ENCODE assay signal across 7 mouse cellular contexts in the genomic region with DNA sequence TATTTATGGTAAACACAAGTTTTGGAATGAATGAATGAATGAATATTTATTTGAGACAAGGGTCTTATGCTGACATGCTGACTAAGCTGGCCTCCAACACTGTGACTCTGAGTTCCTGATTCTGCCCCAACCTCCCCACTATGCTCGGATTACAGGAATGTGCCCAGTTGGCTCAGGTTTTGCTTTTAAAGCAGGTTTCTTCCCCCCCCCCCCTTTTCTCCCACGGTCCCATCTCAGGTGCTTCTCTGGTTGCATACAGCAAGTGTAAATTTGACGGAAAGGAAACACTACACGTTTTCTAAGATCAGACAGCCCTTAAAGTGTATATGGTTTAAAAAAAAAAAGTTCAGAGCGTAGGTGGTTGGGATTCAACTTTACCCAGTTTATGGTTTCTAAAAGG. TPM values are rescaled to one million over a fixed set of nuclear protein-coding genes. Genes with fewer than 3 reads are reported as not detected.
DNase-seq lines count a peak whose midpoint lies in the region; ATAC-seq and TF ChIP-seq lines count a peak whose summit lies in the region.

A gene (plus strand): TSS at position 301 of the 400 bp plus-strand sequence.

- peak within 1 kb of the TSS; percentile 1 for H3K4me3 ChIP-seq in lung, adult 2 months (replicated peaks; ENCODE audit: extremely low read depth, low read depth, low read length)
- H3K4me3 ChIP-seq in forebrain, embryonic 13.5 days, result peak within 1 kb of the TSS; percentile 31
- H3K4me3 ChIP-seq in limb, embryonic 10.5 days, result peak within 1 kb of the TSS; percentile 40
- peak within 1 kb of the TSS; percentile 39 for H3K4me3 ChIP-seq in neural tube, embryonic 15.5 days (replicated peaks)

- no peak for ATAC-seq in forebrain, embryonic 13.5 days
- no peak for ATAC-seq in neural tube, embryonic 15.5 days (ENCODE audit: low FRiP score)
- ATAC-seq in megakaryocyte-erythroid progenitor cell, adult 5-6 weeks (replicated peaks; ENCODE audit: low FRiP score, low TSS enrichment, poor library complexity, severe bottlenecking), result no peak

- no peaks in the 10 kb centered on the region for H3K36me3 ChIP-seq in forebrain, embryonic 13.5 days (ENCODE audit: poor library complexity, severe bottlenecking)
- no peaks in the 10 kb centered on the region for H3K36me3 ChIP-seq in limb, embryonic 10.5 days
- H3K36me3 ChIP-seq in neural tube, embryonic 15.5 days, result no peaks in the 10 kb centered on the region

- no peaks in the 10 kb centered on the region for H3K9me3 ChIP-seq in forebrain, embryonic 13.5 days (replicated peaks)
- no peaks in the 10 kb centered on the region for H3K9me3 ChIP-seq in limb, embryonic 10.5 days (replicated peaks)
- no peaks in the 10 kb centered on the region for H3K9me3 ChIP-seq in neural tube, embryonic 15.5 days (replicated peaks)

- H3K27me3 ChIP-seq in forebrain, embryonic 13.5 days, result no peaks in the 10 kb centered on the region
- 0 out of 2 replicates have a peak, but pooled peaks cover 6% of the 10 kb centered on the region for H3K27me3 ChIP-seq in limb, embryonic 10.5 days (ENCODE audit: low read depth, poor library complexity, severe bottlenecking)
- H3K27me3 ChIP-seq in neural tube, embryonic 15.5 days (replicated peaks), result no peaks in the 10 kb centered on the region

- 76% methylated on average over 5 of the region's 5 CpGs for WGBS in lung, adult 2 months
- 87% methylated on average over 5 of the region's 5 CpGs for WGBS in forebrain, embryonic 13.5 days
- 87% methylated on average over 5 of the region's 5 CpGs for WGBS in limb, embryonic 10.5 days
- WGBS in neural tube, embryonic 15.5 days, result 86% methylated on average over 5 of the region's 5 CpGs

- peak within 1 kb of the TSS; percentile 56 for H3K4me2 ChIP-seq in forebrain, embryonic 13.5 days
- H3K4me2 ChIP-seq in neural tube, embryonic 15.5 days, result peak within 1 kb of the TSS; percentile 64

- DNase-seq in lung, adult 2 months, result no peak
- no peak for DNase-seq in lung, postnatal 36 days
- no peak for DNase-seq in limb, embryonic 10.5 days (ENCODE audit: low spot score)
- DNase-seq in spleen, adult 12 weeks (ENCODE audit: low spot score), result no peak

- no peaks in the 10 kb centered on the region for H3K4me1 ChIP-seq in lung, adult 2 months (ENCODE audit: control insufficient read depth, insufficient read depth, low read length)
- no peaks in the 10 kb centered on the region for H3K4me1 ChIP-seq in forebrain, embryonic 13.5 days
- H3K4me1 ChIP-seq in limb, embryonic 10.5 days, result peaks cover 7% of the 10 kb centered on the region
- no peaks in the 10 kb centered on the region for H3K4me1 ChIP-seq in neural tube, embryonic 15.5 days

- no peak within 1 kb of the TSS for H3K27ac ChIP-seq in forebrain, embryonic 13.5 days
- peak within 1 kb of the TSS; percentile 56 for H3K27ac ChIP-seq in limb, embryonic 10.5 days
- H3K27ac ChIP-seq in neural tube, embryonic 15.5 days (replicated peaks), result no peak within 1 kb of the TSS

- no peak for TF ChIP-seq CTCF in lung, adult 2 months (IDR thresholded peaks at IDR 0.05; ENCODE audit: insufficient read depth, low read length)

- H3K9ac ChIP-seq in forebrain, embryonic 13.5 days, result 0 out of 2 replicates have a peak within 1 kb of the TSS, but pooled peaks have one; percentile 16
- H3K9ac ChIP-seq in neural tube, embryonic 15.5 days (replicated peaks), result peak within 1 kb of the TSS; percentile 11; the same call in 1 of the 2 replicates

- TF ChIP-seq POLR2A in lung, adult 2 months (IDR thresholded peaks at IDR 0.05; ENCODE audit: borderline replicate concordance, extremely low read depth, low read depth, low read length), result no peak

RNA-seq across cellular contexts. Expression of the gene that starts here (rescaled TPM):
- 0.19 TPM in 1 of 2 replicates, not detected in the other for polyA plus RNA-seq in lung, adult 2 months (2012; rRNA removed)
- polyA plus RNA-seq in forebrain, embryonic 13.5 days (2015; fragmentation: Nextera tagmentation; extraction: Ambion mirVana), result 0.56 and 0.73 TPM in 2 replicates
- 0.48 and 0.88 TPM in 2 replicates for polyA plus RNA-seq in limb, embryonic 10.5 days (2016; fragmentation: Nextera tagmentation; extraction: Ambion mirVana)
- polyA plus RNA-seq in neural tube, embryonic 15.5 days (2015; fragmentation: Nextera tagmentation; extraction: Ambion mirVana), result 2.3 and 2.9 TPM in 2 replicates
- total RNA-seq in megakaryocyte-erythroid progenitor cell, adult 5-6 weeks (2014; fragmentation: Nextera tagmentation), result not detected in 2 replicates
- total RNA-seq in megakaryocyte-erythroid progenitor cell, adult 5-6 weeks (2017), result not detected in 2 replicates
